Mouse (Mus musculus): ENCODE data around the gene Gimap1.

The Gimap1 gene

DNA sequence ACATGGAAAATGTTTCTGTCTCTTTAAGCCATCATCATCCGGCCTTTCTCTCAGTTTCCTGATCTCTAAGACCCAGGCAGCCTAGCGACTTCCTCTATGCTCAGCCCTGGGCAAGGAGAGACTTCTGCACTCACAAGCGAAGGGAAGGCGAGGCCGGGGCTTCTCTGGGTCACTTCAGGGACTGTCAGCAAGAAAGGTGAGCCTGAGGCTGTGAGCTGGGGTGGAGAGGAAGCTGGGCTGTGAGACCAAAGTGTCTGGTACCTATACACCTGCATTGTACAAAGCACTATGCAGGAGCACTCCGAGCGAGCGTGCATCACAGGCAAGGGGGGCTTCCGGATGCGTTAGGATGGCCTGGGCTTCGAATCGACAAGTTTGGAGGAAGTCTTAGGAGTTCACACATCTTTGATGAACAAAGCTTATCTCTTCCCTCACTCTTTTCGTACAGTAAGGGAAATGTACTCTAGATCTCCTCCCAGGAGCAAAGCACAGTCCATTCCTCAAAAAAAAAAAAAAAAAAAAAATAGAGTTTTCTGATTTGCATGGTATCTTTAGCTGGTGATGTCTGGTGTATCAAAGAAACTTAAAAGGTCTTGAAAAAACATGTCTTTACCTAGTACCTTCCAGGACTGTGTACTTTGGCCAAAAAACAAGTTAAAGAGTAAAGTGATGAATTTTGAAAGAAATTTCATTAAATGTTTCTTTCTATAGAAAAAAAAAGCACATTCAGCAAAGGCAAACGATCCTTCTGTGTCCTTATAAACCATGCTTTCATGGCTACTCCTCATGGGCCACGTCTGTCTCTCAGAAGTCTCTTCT is at the start of gene Gimap1:
TSS of gene Gimap1 (plus strand) at position 94 of the 819 bp plus-strand sequence.
- DNase-seq (ENCODE audit: low spot score) = no peak

DNA sequence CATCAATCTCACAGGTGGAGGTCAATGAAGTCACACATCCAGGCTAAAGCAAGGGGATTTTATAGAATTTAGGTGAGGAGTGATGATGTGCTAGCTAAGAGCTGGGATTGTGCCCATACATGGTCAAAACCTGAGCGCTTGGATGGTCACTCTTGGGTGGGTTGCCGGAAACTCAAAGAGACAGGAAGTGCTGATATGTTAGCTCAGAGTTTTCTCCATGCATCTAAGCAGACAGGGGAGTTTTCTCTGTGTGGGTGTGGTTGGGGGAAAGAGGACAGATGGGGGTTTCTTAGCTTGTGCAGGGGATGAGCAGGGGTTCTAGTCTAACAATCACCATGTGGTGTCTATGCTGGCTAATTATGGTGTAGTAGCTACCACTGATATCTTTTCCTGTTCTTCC is 49.5 kb upstream of the Gimap1 start:
- no peak for DNase-seq (ENCODE audit: low spot score)

DNA sequence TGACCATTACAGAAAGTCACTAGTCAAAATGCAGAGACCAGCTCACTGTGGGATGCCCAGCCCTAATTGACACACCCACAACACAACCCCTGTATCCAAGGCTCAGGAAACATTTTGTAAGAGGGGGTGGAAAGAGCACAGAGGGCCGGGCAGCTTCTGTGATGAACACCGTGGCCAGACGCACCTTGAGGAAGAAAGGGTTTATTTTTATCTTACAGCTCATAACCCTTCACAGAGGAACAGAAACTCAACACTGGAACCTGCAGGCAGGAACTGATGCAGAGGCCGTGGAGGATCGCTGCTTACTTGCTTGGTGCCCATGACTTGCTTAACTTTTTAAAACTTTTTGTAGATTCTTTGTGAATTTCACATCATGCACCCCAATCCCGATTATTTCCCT is 45.9 kb upstream of the Gimap1 start:
- DNase-seq (ENCODE audit: low spot score) = no peak

GRCm38 (mm10) chr6:48696830-48697554 is 41.9 kb upstream of the Gimap1 start:
- DNase-seq (ENCODE audit: low spot score) = no peak

DNA sequence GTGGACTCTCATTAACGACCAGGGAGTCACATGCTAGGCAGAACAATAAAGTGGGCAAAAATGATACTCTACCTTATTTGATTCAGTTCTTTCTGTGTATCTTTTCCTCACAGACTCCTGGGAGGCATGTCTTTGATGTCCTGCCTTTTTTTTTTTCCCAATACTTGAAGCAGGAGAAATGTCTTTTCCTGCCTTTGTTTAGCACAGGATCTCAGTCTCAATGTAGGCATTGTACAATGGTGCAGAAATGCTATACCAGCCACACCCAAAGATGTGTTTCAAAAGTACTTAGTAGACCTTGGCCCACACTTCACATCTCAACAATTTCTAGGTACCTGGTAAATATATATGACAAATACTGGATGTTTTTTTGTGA is 41.3 kb upstream of the Gimap1 start:
- no peak for DNase-seq (ENCODE audit: low spot score)

GRCm38 (mm10) chr6:48698066-48698856 is 40.6 kb upstream of the Gimap1 start:
- DNase-seq (ENCODE audit: low spot score) = no peak

- no peak for DNase-seq (ENCODE audit: low spot score)
Observed at GRCm38 (mm10) chr6:48698888-48699287, 40.0 kb upstream of the Gimap1 start.

- DNase-seq (ENCODE audit: low spot score) = no peak
Observed at GRCm38 (mm10) chr6:48700251-48701075, 38.4 kb upstream of the Gimap1 start.

- DNase-seq (ENCODE audit: low spot score) = no peak
Observed at GRCm38 (mm10) chr6:48702146-48702545, 36.7 kb upstream of the Gimap1 start.

- DNase-seq (ENCODE audit: low spot score) = no peak
Observed at GRCm38 (mm10) chr6:48702601-48703000, 36.3 kb upstream of the Gimap1 start.

- DNase-seq (ENCODE audit: low spot score) = no peak
Observed at GRCm38 (mm10) chr6:48704146-48704545, 34.7 kb upstream of the Gimap1 start.

GRCm38 (mm10) chr6:48706130-48706529 is 32.7 kb upstream of the Gimap1 start:
- no peak for DNase-seq (ENCODE audit: low spot score)

DNA sequence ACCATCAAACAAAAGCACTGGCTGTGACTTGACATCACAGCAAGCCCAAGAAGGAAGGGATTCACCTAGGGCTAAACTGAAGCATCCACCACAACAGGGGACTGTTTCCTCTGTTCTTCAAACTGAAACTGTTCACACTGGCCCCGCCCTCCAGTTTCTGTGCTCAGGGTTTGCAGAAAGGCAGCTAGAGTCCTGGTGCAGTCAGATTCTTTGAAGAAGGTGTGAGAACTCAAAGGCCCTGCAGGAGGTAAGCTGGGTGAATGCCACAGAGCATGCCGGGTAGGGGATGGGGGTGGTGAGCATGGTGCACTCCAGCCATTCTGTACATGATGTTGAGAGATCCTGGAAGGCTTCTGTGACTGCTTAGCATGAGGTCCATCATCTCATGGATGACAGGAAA is 20.4 kb upstream of the Gimap1 start, which contains the start of the genes Gm28053 and Gimap7:
TSS of gene Gm28053 (plus strand) at position 153 of the 400 bp plus-strand sequence.
TSS of gene Gimap7 (plus strand) at position 167 of the 400 bp plus-strand sequence.
- DNase-seq (ENCODE audit: low spot score) = no peak

GRCm38 (mm10) chr6:48720326-48720725 is 18.5 kb upstream of the Gimap1 start:
- DNase-seq (ENCODE audit: low spot score) = no peak

DNA sequence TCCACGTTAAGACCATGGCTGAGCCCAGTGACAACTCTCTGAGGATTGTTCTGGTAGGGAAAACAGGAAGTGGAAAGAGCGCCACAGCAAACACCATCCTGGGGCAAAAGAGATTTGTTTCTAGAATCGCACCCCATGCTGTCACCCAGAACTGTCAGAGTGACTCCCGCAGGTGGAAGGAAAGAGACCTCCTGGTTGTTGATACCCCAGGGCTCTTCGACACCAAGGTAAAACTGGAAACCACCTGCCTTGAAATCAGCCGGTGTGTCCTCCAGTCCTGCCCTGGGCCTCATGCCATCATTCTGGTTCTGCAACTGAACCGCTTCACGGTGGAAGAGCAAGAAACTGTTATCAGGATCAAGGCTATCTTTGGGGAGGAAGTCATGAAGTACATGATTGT is 15.4 kb upstream of the Gimap1 start:
- no peak for DNase-seq (ENCODE audit: low spot score)

DNA sequence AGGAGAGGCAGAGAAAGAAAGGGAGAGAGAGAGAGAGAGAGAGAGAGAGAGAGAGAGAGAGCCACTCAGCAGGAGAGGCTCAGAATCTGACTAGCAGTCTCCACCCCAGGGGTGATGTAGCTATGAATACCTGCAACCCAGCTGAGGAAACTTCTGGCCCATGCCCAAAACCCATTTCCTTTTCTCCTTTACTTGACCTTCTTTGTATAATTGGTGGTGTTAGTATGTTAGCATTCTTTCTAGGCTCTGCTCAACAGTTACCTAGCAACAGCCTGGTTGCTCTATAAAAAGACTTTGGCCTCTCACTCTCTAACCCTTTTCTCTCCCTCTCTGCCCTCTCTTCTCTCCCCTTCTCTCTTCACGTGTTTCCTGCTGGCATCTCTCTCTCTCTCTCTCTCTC is 13.4 kb upstream of the Gimap1 start:
- no peak for DNase-seq (ENCODE audit: low spot score)

GRCm38 (mm10) chr6:48727761-48728160 is 11.1 kb upstream of the Gimap1 start:
- DNase-seq (ENCODE audit: low spot score) = no peak

- DNase-seq (ENCODE audit: low spot score) = no peak
Observed at GRCm38 (mm10) chr6:48732864-48733304, 6.0 kb upstream of the Gimap1 start.

GRCm38 (mm10) chr6:48733660-48734059 is 5.2 kb upstream of the Gimap1 start:
- no peak for DNase-seq (ENCODE audit: low spot score)

GRCm38 (mm10) chr6:48737053-48737452 is 1.8 kb upstream of the Gimap1 start:
- DNase-seq (ENCODE audit: low spot score) = no peak

- DNase-seq (ENCODE audit: low spot score) = no peak
Observed at GRCm38 (mm10) chr6:48737688-48738087, 1.2 kb upstream of the Gimap1 start.

GRCm38 (mm10) chr6:48739780-48740055 is 864 bp downstream of the Gimap1 start:
- DNase-seq (ENCODE audit: low spot score) = no peak

Data from ovary, adult 18-20 months (tissue).